Mouse (Mus musculus) gastrocnemius, adult 2 months (tissue): ENCODE data around the gene Ldlr. TPM values are rescaled to one million over a fixed set of nuclear protein-coding genes. Genes with fewer than 3 reads are reported as not detected.

Experiments used
- DNase-seq: peaks from one replicate; pipeline ENCODE4 v3.0.0; 2022
- H3K27ac ChIP-seq: fragments of 200-600 bp; 2 replicates; pipeline ENCODE4 v1.8.1; 2022; ENCODE audit warnings: mild to moderate bottlenecking
- H3K4me3 ChIP-seq: fragments of 200-600 bp; 2 replicates; pipeline ENCODE4 v1.8.1; 2022; ENCODE audit warnings: mild to moderate bottlenecking, moderate library complexity
- CTCF ChIP-seq: fragments of 200-600 bp; IDR thresholded peaks from 2 replicates; pipeline ENCODE4 v1.8.1; 2022; ENCODE audit warnings: antibody characterized with exemption, mild to moderate bottlenecking, moderate library complexity
- intact Hi-C: fragments of 180-260 bp; cut with DNase I; formaldehyde crosslinking; loops from one replicate; pipeline ENCODE4 v1.15.1; 2025
- total RNA-seq, 2 experiments: library from RNA; stranded (reverse); gene quantifications; 2 replicates each; pipeline ENCODE4 v1.2.3; 2021

The Ldlr gene
- total RNA-seq, 2 experiments from 2014 or later, result 2.9 to 3.3 TPM

DNA sequence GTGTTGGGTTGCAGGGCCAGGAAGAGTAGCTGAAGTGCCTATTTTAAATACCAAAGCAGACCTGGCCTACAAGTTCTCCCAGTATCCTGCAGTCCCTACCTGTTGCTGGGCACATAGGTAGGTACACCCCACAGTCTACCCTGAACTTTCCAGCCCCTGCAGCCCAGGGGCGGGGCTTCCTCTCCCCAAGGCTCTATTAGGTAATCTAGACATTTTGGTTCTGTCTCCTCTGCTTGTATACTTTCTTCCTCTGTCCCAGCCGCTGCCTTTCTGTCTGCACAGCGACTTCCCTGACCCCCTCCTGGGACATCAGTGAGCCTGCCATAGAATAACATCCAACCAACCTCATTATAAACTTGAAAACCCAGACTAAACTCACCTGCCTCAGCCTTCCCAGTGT, 27.1 kb downstream of the Ldlr start:
- Histone ChIP-seq H3K4me3 (no peak overlapping the region), H3K27ac (no peak overlapping the region)
- intact Hi-C loops, result no loop called here
- no peak for TF ChIP-seq CTCF
- DNase-seq, result no peak

DNA sequence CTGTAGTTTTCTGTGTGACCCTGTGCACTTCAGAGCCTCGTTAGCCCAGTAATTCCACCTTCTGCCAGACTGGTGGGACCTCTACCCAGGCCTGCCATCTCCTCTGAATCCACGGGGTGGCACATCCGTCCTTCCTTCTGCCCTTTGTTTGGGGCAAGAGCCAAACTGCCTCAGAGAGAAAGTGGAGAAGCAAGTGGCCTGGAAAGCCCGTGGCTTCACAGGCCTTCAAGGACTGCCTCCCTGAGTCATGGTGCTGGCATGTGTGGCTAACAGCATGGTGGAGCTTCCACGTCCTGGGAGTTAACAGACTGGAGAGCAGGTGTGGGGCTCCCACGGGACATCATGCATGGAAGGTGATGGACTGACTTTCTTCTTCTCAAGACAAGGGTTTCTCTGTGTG, 28.1 kb downstream of the Ldlr start:
- Histone ChIP-seq H3K4me3 (no peak overlapping the region), H3K27ac (peak overlapping the region; percentile 83)
- intact Hi-C loops, result loop anchor here (1.0 kb wide), 2 partner anchors 53 to 120 kb away; no protein-coding TSS in a partner anchor
- TF ChIP-seq CTCF, result peak; percentile 71
- DNase-seq, result peak; percentile 80

DNA sequence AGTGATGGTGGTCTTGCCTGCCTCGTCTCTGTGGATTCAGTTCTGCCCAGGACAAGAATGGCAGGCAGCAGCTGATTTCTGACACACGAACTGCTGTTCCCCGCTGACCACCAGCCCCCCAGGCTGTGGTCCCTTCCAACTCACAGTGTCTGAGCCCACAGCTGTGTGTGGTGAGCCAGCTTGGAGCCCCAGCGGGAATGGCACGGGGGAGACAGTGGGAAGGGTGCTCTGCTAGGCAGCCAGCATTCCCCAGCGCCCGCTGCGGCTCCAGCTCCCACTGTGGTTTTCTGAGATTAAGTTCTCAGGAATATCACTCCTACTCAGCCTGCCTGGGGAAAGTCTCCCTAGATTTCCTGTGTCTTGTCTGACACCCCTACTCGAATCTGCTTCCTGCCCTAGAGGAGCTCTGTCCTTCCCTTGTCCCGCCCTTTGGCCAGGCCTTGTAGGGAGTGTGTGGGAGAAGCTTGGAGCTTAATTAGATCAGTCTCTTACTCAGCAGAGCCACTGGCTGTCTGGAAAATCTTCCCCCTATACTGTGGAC, 29.0 kb downstream of the Ldlr start:
- Histone ChIP-seq H3K27ac (peak overlapping the region; percentile 83), H3K4me3 (no peak overlapping the region)
- DNase-seq, result peak; percentile 71
- TF ChIP-seq CTCF, result no peak
- intact Hi-C loops, result no loop called here

DNA sequence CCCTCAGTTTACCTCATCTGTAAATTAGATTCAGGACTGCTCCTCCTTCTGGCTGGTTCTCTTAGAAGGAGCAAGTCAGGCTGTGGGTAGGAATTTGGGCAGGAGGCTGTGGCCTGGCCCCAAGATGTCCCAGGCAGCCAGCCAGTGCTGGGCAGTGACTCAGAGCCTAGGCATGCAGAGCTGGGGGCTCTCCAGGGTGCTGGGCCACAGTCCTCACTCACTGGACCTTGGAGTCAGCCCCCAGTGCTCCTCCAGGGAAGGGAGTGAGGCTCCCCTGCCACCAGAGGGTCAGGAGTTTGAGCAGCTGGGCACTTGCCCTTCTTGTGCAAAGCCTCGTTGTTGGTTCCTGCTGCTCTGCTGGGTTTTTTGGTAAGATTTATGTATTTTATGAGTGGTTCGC, 30.7 kb downstream of the Ldlr start:
- TF ChIP-seq CTCF, result no peak

DNA sequence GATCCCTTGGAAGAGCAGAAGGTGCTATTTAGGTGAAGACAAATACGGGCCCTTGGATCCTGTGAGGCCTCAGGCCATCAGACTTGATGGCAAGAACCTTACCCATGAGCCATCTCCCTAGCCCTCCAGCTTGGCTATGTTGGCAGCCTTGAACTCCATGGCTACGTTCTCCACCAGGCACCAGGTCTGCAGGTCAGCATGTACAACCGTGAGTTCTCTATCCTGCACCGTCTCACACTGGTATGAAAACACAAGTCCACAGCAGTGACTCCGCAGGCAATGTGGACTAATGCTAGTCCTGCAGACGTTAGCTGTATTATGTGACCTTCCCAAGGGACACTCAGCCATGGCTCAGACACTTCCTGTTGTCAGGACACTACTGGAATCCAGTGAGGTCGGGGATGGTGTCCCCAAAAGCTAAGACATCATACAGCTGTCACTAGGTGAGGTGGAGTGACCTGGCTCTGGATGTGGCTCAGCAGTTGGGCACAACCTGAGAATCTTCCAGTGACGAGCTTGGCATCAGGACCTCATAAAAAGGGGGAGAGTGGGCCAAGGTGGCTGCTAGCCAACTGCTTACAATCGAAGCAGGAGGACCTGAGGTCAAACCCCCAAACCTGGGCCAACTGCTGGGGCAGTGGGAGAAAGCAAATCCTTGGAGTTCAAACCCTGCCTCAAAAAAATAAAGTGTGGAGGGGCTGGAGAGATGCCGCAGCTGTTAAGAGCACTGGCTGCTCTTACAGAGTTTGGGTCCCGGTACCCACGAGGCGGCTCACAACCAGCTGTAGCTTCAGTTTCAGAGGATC, 31.4 kb downstream of the Ldlr start:
- peak; percentile 56 for DNase-seq
- TF ChIP-seq CTCF, result no peak
- intact Hi-C loops, result no loop called here
- no peak overlapping the region for H3K4me3 ChIP-seq
- H3K27ac ChIP-seq, result peak overlapping the region; percentile 83

More for the DNA sequence above, 30.7 kb downstream of the Ldlr start:
- H3K4me3 ChIP-seq, result no peak overlapping the region
- DNase-seq, result peak; percentile 94
- H3K27ac ChIP-seq, result peak overlapping the region; percentile 83
- intact Hi-C loops, result no loop called here

DNA sequence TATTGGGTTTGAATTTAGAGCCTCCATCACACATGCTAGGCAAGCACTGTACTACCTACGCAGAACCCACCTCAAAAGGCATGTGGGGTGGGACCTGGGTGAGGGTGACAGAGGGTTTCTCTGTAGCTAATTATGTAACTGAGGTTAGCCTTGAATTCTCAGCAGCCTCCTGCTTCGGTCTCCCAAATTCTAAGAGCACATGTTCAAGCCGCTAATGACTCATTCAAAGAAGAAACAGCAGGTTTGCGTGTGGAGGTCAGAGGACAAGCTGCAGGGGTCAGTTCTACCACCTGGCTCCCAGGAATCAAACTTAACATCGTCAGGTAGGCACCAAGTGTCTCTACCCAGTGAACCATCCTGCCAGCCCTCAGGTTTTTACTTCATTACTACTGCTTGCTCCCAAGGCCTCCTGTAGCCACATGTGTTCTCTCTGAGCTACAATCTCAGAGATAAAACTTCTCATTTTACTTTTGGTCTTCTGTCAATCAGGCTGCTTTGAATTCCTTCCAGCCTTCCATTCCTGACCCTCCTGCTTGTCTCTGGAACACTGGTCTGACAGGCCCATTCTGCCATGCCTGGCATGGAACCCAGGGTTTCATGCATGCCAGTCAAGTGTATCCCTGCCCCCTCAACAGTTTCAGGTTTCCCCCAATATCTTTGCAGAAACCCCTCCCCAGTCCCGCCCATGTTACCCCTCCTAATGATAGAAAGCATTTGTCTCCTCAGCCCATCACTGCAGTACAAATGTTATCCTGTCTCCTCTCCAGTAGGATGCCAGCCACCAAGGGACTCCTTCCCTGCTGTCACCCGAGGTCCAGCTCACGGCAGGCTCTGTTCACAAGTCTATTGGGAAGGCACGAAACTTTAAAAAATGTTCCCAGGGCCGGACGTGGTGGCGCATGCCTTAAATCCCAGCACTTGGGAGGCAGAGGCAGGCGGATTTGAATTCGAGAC, 35.6 kb downstream of the Ldlr start:
- Histone ChIP-seq H3K27ac (no peak overlapping the region), H3K4me3 (no peak overlapping the region)
- DNase-seq, result no peak
- TF ChIP-seq CTCF, result no peak
- intact Hi-C loops, result no loop called here

DNA sequence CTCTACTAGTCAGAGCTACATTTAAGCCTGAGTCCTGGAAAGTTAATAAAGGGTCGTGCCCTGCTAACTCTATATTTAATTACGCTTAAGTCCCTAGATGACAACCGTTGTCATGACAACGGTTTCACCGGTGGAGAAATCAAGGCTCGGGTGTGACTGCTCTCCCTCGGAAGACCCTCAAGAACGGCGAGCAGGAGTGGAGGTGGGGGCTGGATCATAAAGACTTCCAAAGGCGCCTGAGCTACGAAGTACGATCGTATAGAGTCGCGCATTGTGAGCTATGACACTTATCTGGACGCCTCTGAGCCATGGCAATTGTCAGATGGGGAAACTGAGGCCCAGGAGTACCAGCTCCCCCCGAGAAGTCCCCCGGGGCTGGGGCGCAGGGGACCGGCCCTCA, 36.4 kb downstream of the Ldlr start:
- no peak for DNase-seq
- H3K4me3 ChIP-seq, result peak overlapping the region; percentile 92
- H3K27ac ChIP-seq, result peak overlapping the region; percentile 87
- no peak for TF ChIP-seq CTCF
- intact Hi-C loops, result loop anchor here (5.0 kb wide), 1 partner anchor 37 kb away; the partner anchor contains the start of gene Ldlr

DNA sequence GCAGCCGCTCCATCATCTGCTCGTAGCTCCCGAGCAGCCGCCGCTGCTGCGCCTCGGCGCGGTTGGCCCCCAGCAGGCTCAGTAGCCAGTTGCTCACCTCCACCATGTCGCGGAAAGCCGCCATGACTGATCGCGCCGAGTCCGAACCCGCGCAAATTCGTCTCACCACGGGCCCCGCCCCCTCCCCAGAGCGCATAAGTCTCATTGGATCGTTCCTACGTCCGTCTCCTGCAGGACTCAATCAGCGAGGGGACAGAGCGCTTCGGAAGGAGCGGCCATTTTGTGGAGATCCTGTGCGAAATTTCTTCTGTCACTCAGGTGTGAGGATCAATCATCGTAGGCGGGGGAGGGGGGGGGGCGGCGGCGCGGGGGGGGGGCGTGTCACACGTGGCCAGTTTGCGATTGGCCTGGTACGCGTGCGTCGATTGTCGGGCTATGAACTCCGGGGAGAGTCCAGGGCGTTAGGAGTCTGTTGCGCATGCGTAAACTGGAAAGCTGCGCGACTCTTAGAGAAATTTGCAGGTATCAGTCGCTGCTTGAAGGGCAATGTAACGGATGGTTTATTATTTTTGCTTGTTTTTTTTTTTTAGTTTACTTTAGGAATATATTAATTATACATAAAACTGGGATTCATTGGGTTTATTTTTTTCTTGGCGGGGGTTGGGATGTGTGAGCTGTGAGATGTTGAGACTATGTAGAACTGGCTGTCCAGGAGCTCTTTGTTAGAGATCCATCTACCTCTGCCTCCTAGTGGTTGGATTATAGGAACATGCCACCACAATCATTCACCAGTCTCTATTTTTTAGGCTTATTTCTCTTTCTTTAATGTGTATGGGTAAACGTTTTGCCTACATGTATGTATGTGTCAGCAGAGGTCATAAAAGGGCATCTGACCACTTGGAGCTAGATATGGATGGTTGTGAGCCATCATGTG, 37.1 kb downstream of the Ldlr start, which contains the start of gene Spc24:
Gene Spc24 (minus strand): TSS at position 149 of the 934 bp plus-strand sequence.
- intact Hi-C loops, result loop anchor here (5.0 kb wide), 1 partner anchor 38 kb away; the partner anchor contains the start of gene Ldlr
- peak; percentile 95 for DNase-seq
- Histone ChIP-seq H3K27ac (peak within 1 kb of the TSS; percentile 87), H3K4me3 (peak within 1 kb of the TSS; percentile 92)
- TF ChIP-seq CTCF, result peak; percentile 39; the same call in 1 of the 2 replicates

DNA sequence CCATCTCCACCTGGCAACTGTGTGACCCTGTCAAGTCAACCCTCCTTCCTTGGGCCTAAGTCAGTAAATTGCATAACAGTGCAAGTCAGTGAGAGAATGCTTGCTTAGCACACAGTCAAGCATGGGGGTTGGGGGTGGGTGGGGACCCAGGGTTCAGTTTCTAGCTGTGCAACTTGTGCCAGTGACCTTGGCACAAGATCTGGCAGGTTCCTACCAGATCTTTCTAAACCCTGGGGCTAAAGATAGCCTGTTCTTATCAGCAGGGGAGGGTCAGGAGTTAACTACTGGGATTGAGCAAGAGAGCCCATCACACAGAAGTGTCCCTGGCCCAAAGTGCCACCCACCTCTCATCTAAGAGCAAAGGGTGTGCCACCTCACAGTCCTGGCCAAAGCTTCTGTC, 38.9 kb downstream of the Ldlr start:
- H3K4me3 ChIP-seq, result no peak overlapping the region
- H3K27ac ChIP-seq, result peak overlapping the region; percentile 53
- intact Hi-C loops, result loop anchor here (5.0 kb wide), 1 partner anchor 40 kb away; the partner anchor contains the start of gene Ldlr
- no peak for DNase-seq
- TF ChIP-seq CTCF, result no peak

DNA sequence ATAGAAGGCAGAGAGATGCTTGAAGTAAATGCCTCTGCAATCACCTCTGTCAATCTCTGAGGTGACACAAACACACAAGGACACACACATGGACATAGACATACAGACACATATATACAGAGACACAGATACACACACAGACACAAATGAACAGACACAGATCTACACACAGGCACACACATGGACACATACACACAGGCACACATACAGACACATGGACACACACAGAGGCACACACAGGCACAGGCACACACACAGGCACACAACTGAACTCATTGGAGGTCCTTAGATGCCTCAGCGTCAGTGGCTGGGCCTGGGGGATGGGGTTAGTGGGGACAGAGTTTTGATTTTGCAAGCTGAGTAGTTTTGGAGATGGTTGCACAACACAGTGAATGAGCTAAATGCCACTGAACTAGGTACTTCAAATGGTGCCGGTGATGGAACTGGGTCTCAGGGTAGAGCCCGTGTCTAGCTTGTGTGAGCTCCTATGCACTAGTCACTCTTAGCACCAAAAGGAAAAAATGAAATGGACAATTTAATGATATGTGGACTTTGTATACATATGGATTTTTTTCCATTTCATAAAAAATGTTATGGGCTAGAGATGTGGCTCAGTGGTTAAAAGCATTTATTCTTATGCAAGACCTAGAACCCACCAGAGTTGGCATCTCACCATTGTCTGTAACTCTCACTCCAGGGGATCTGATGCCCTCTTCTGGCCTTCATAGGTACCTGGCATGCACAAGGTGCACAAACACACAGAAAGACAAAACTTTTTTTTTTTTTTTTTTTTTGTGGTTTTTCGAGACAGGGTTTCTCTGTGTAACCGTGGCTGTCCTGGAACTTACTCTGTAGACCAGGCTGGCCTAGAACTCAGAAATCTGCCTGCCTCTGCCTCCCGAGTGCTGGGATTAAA, 41.1 kb downstream of the Ldlr start:
- no peak overlapping the region for H3K4me3 ChIP-seq
- DNase-seq, result no peak
- intact Hi-C loops, result loop anchor here (5.0 kb wide), 1 partner anchor 42 kb away; the partner anchor contains the start of gene Ldlr
- TF ChIP-seq CTCF, result no peak
- H3K27ac ChIP-seq, result no peak overlapping the region

DNA sequence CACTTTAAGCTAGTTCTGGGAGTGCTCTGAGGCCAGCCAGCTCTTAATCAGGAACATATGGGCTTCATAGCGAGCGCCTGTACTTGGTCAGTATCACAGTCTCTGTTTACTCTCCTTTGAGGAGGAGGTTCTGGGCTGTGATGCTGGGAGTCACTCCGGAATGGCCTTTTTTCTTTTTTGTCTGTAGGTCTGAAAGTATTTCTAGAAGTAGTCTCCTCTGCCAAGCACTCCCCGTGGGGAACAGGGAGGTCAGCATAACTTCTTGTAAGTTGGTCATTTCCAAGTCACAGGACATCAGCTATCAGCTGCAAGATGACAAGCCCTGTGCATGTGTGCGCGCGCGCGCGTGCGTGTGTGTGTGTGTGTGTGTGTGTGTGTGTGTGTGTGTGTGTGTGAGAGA, 44.6 kb downstream of the Ldlr start:
- Histone ChIP-seq H3K27ac (peak overlapping the region; percentile 83), H3K4me3 (no peak overlapping the region)
- intact Hi-C loops, result no loop called here
- peak; percentile 70 for DNase-seq
- TF ChIP-seq CTCF, result no peak
